Mouse (Mus musculus): ENCODE data around the gene Rprd1b. TPM values are rescaled to one million over a fixed set of nuclear protein-coding genes. Genes with fewer than 3 reads are reported as not detected.
A peak's percentile ranks its signal among the peaks of the same experiment; 100 is the strongest.

Gene Rprd1b
- polyA plus RNA-seq, 1 experiment from 2014 or later = 19.8 TPM

DNA sequence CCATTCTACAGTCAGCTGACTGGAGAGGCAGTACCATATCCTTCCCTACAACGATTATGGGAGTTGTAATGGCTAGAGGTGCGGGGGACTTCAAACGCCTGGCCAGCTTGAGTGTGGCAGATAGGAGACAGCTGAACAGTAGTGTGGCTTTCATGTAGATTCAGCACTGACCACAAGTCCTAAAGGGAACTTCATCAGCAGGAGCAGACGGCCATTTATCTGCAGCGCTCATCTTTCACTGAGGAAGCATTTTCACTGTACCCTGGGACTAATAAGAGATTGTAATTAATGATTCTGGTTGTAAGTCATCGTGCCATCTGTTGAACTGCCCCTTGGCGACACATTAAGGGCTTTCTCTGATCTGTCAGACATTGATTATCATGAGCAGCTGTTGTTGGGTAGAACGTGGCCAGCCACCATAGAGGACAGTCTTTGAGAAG, 31.4 kb downstream of the Rprd1b start:
- no peak overlapping the region for H3K4me2 ChIP-seq (replicated peaks; ENCODE audit: low read depth)
- H3K9ac ChIP-seq (ENCODE audit: low read depth, low read length) = no peak overlapping the region
- no peaks in the 10 kb centered on the region for H3K4me1 ChIP-seq (replicated peaks; ENCODE audit: control insufficient read depth, insufficient read depth, low read length)
- no peak overlapping the region for H3K4me3 ChIP-seq (ENCODE audit: low read depth, low read length)
- no peak for ATAC-seq
- H3K27me3 ChIP-seq (replicated peaks; ENCODE audit: control insufficient read depth, insufficient read depth, low read length) = no peaks in the 10 kb centered on the region
- no peaks in the 10 kb centered on the region for H3K9me3 ChIP-seq (ENCODE audit: control insufficient read depth)
- no peak for TF ChIP-seq CTCF (IDR thresholded peaks at IDR 0.05; ENCODE audit: low read depth)
- H3K27ac ChIP-seq (ENCODE audit: low read depth, low read length) = no peak overlapping the region
- peaks cover 85% of the 10 kb centered on the region for H3K36me3 ChIP-seq (ENCODE audit: control insufficient read depth, insufficient read depth)
- 82% methylated on average over 8 of the region's 8 CpGs for WGBS

GRCm38 (mm10) chr2:158063036-158063435, 34.7 kb downstream of the Rprd1b start:
- TF ChIP-seq CTCF (IDR thresholded peaks at IDR 0.05; ENCODE audit: low read depth) = no peak
- peaks cover 73% of the 10 kb centered on the region for H3K36me3 ChIP-seq (ENCODE audit: control insufficient read depth, insufficient read depth)

DNA sequence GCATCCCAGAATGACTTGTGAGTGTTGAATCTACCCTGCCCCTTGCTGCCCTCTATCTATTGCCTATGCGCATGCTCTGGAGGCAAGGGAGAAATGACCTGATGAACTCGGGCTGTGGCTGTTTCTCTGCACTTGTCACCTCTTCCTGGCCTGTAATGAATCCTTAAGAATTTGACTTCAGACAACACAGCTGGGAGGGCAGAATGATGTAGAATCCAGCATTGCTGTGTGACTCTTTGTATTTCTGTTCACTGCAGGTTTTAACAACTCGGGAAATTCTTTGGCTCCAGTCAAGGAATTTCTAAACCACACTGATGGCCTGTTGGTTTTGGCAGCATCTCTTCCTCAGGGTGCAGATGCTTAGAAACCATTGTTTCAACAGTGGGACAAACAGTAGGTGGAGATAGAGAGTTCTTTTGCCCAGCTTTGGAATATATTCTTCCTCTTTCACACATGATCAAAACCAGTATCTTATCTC, 36.3 kb downstream of the Rprd1b start:
- Histone ChIP-seq H3K9me3 (ENCODE audit: control insufficient read depth) (no peaks in the 10 kb centered on the region), H3K4me1 (replicated peaks; ENCODE audit: control insufficient read depth, insufficient read depth, low read length) (no peaks in the 10 kb centered on the region), H3K4me2 (replicated peaks; ENCODE audit: low read depth) (no peak overlapping the region), H3K36me3 (ENCODE audit: control insufficient read depth, insufficient read depth) (peaks cover 57% of the 10 kb centered on the region), H3K27ac (ENCODE audit: low read depth, low read length) (no peak overlapping the region), H3K4me3 (ENCODE audit: low read depth, low read length) (no peak overlapping the region), H3K27me3 (replicated peaks; ENCODE audit: control insufficient read depth, insufficient read depth, low read length) (no peaks in the 10 kb centered on the region), H3K9ac (ENCODE audit: low read depth, low read length) (no peak overlapping the region)
- TF ChIP-seq CTCF (IDR thresholded peaks at IDR 0.05; ENCODE audit: low read depth) = peak; percentile 75
- WGBS = 29% methylated on average over 3 of the region's 3 CpGs
- no peak for ATAC-seq

More at GRCm38 (mm10) chr2:158063036-158063435, 34.7 kb downstream of the Rprd1b start:
- Histone ChIP-seq H3K4me1 (replicated peaks; ENCODE audit: control insufficient read depth, insufficient read depth, low read length) (no peaks in the 10 kb centered on the region), H3K27me3 (replicated peaks; ENCODE audit: control insufficient read depth, insufficient read depth, low read length) (no peaks in the 10 kb centered on the region), H3K9me3 (ENCODE audit: control insufficient read depth) (no peaks in the 10 kb centered on the region), H3K27ac (ENCODE audit: low read depth, low read length) (no peak overlapping the region), H3K4me2 (replicated peaks; ENCODE audit: low read depth) (no peak overlapping the region), H3K9ac (ENCODE audit: low read depth, low read length) (no peak overlapping the region), H3K4me3 (ENCODE audit: low read depth, low read length) (no peak overlapping the region)
- 91% methylated on average over 3 of the region's 3 CpGs for WGBS
- ATAC-seq = no peak

GRCm38 (mm10) chr2:158065064-158065463, 36.8 kb downstream of the Rprd1b start:
- H3K9me3 ChIP-seq (ENCODE audit: control insufficient read depth) = no peaks in the 10 kb centered on the region
- no peak overlapping the region for H3K4me3 ChIP-seq (ENCODE audit: low read depth, low read length)
- H3K9ac ChIP-seq (ENCODE audit: low read depth, low read length) = no peak overlapping the region
- no peak overlapping the region for H3K27ac ChIP-seq (ENCODE audit: low read depth, low read length)
- H3K27me3 ChIP-seq (replicated peaks; ENCODE audit: control insufficient read depth, insufficient read depth, low read length) = no peaks in the 10 kb centered on the region
- no peak for ATAC-seq
- no peak for TF ChIP-seq CTCF (IDR thresholded peaks at IDR 0.05; ENCODE audit: low read depth)
- H3K4me2 ChIP-seq (replicated peaks; ENCODE audit: low read depth) = no peak overlapping the region
- peaks cover 52% of the 10 kb centered on the region for H3K36me3 ChIP-seq (ENCODE audit: control insufficient read depth, insufficient read depth)
- H3K4me1 ChIP-seq (replicated peaks; ENCODE audit: control insufficient read depth, insufficient read depth, low read length) = no peaks in the 10 kb centered on the region
- WGBS = 67% methylated on average over 5 of the region's 5 CpGs

- no peak overlapping the region for H3K9ac ChIP-seq (ENCODE audit: low read depth, low read length)
- no peak overlapping the region for H3K27ac ChIP-seq (ENCODE audit: low read depth, low read length)
- H3K9me3 ChIP-seq (ENCODE audit: control insufficient read depth) = no peaks in the 10 kb centered on the region
- no peak overlapping the region for H3K4me2 ChIP-seq (replicated peaks; ENCODE audit: low read depth)
- ATAC-seq = no peak
- TF ChIP-seq CTCF (IDR thresholded peaks at IDR 0.05; ENCODE audit: low read depth) = no peak
- H3K4me1 ChIP-seq (replicated peaks; ENCODE audit: control insufficient read depth, insufficient read depth, low read length) = peaks cover 5% of the 10 kb centered on the region; the same call in 1 of the 2 replicates
- no peak overlapping the region for H3K4me3 ChIP-seq (ENCODE audit: low read depth, low read length)
- peaks cover 39% of the 10 kb centered on the region for H3K36me3 ChIP-seq (ENCODE audit: control insufficient read depth, insufficient read depth)
- no peaks in the 10 kb centered on the region for H3K27me3 ChIP-seq (replicated peaks; ENCODE audit: control insufficient read depth, insufficient read depth, low read length)
Measured at GRCm38 (mm10) chr2:158066456-158066855, 38.2 kb downstream of the Rprd1b start.

- no peak for ATAC-seq
- Histone ChIP-seq H3K9ac (ENCODE audit: low read depth, low read length) (no peak overlapping the region), H3K4me1 (replicated peaks; ENCODE audit: control insufficient read depth, insufficient read depth, low read length) (peaks cover 11% of the 10 kb centered on the region), H3K4me3 (ENCODE audit: low read depth, low read length) (no peak overlapping the region), H3K36me3 (ENCODE audit: control insufficient read depth, insufficient read depth) (peaks cover 36% of the 10 kb centered on the region), H3K4me2 (replicated peaks; ENCODE audit: low read depth) (no peak overlapping the region), H3K9me3 (ENCODE audit: control insufficient read depth) (no peaks in the 10 kb centered on the region), H3K27ac (ENCODE audit: low read depth, low read length) (no peak overlapping the region), H3K27me3 (replicated peaks; ENCODE audit: control insufficient read depth, insufficient read depth, low read length) (no peaks in the 10 kb centered on the region)
- no peak for TF ChIP-seq CTCF (IDR thresholded peaks at IDR 0.05; ENCODE audit: low read depth)
- 93% methylated on average over 5 of the region's 5 CpGs for WGBS
Measured at GRCm38 (mm10) chr2:158067260-158067824, 39.0 kb downstream of the Rprd1b start.

All from intestine, postnatal 0 days (tissue).